Mouse (Mus musculus) kidney, embryonic 16.5 days (tissue): Measurements from ENCODE around the gene Bak1. TPM values are rescaled to one million over a fixed set of nuclear protein-coding genes. Genes with fewer than 3 reads are reported as not detected.
A peak's percentile ranks its signal among the peaks of the same experiment; 100 is the strongest.

Experiments
- ATAC-seq: fragments of 200-750 bp; cut with Nextera tagmentation; 2 replicates; pipeline ENCODE4 v1.8.0; 2017; ENCODE audit warnings: moderate TSS enrichment; ENCODE audit not compliant: low FRiP score, low TSS enrichment
- H3K27ac ChIP-seq: fragments of 300-500 bp; sonication (generic); 2 replicates; pipeline ENCODE4 v1.5.1; 2014; ENCODE audit warnings: low read length
- H3K27me3 ChIP-seq: fragments of 300-500 bp; sonication (generic); 2 replicates; pipeline ENCODE4 v1.6.1; 2014; ENCODE audit warnings: low read length, control low read depth, mixed read lengths; ENCODE audit not compliant: insufficient read depth
- H3K36me3 ChIP-seq: fragments of 300-500 bp; sonication (generic); 2 replicates; pipeline ENCODE4 v1.6.1; 2014; ENCODE audit warnings: low read length, control low read depth, mixed read lengths; ENCODE audit not compliant: insufficient read depth
- H3K4me1 ChIP-seq: fragments of 300-500 bp; sonication (generic); 2 replicates; pipeline ENCODE4 v1.6.1; 2014; ENCODE audit warnings: low read length, control low read depth, mixed read lengths; ENCODE audit not compliant: insufficient read depth
- H3K4me2 ChIP-seq: fragments of 300-500 bp; sonication (generic); replicated peaks from 2 replicates; pipeline ENCODE4 v1.6.1; 2014; ENCODE audit warnings: low read depth, low read length
- H3K4me3 ChIP-seq: fragments of 300-500 bp; sonication (generic); 2 replicates; pipeline ENCODE4 v1.5.1; 2014; ENCODE audit warnings: mild to moderate bottlenecking, low read length
- H3K9ac ChIP-seq: fragments of 300-500 bp; sonication (generic); replicated peaks from 2 replicates; pipeline ENCODE4 v1.6.1; 2014; ENCODE audit warnings: low read length
- H3K9me3 ChIP-seq: fragments of 300-500 bp; sonication (generic); 2 replicates; pipeline ENCODE4 v1.6.1; 2016; ENCODE audit warnings: low read length, control low read depth
- WGBS: fragments of 180-500 bp; shearing (Covaris S2); extraction: QIAGEN DNeasy Blood & Tissue Kit; methylation state at CpG from one replicate; pipeline ENCODE4 v1.1.7; 2014; 5-methylcytosine and 5-hydroxymethylcytosine counted together
- polyA plus RNA-seq: library from polyadenylated mRNA; unstranded; fragments of >200 nt; fragmentation: Nextera tagmentation; extraction: Ambion mirVana; gene quantifications from 2 replicates; pipeline ENCODE4 v1.2.1, GENCODE M21; 2015

Bak1 gene
- polyA plus RNA-seq, 1 experiment from 2014 or later = 7.4 TPM

DNA sequence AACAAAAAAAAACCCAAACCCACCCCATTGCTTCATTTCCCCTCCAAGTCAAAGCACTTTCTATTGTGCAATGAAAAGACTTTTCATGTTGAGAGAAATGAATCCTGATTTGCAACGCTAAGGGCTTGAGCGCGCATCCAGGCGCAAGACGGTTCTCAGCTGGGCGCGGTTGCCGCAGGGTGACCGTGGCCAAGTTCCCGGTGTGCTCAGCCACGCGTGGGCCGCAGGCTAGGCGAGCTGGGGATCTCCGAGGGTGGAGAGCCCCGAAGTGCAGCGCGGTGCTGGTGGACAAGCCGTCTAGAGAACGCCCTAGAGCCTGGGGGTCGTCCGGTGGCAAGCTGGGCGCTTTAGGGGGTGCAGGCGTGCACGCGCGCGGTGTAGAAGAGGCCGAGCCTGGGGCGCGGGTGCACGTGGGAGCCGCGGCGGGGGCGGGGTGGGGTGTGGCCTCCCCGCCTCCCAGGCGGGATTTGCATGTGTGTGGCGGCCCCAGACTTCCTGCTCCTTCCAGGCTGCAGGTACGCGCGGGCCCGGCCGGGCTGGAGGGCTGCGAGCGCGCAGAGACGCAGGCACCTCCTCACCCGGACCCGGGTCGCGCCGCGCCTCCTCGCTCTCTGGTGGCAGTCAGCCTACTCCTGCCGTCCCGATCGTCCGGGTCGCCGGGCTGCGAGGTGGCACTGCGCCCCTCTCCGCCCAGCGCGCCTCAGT is 28.2 kb upstream of the Bak1 start, which contains the start of gene Itpr3:
TSS of gene Itpr3 (plus strand) at position 493 of the 705 bp plus-strand sequence.
- peak; percentile 75 for ATAC-seq
- Histone ChIP-seq H3K4me3 (peak within 1 kb of the TSS; percentile 63), H3K9me3 (no peaks in the 10 kb centered on the region), H3K9ac (peak within 1 kb of the TSS; percentile 74), H3K27ac (peak within 1 kb of the TSS; percentile 91), H3K27me3 (no peaks in the 10 kb centered on the region), H3K4me1 (peaks cover 36% of the 10 kb centered on the region), H3K4me2 (peak within 1 kb of the TSS; percentile 81), H3K36me3 (no peaks in the 10 kb centered on the region)
- WGBS = 0% methylated on average over 51 of the region's 66 CpGs

DNA sequence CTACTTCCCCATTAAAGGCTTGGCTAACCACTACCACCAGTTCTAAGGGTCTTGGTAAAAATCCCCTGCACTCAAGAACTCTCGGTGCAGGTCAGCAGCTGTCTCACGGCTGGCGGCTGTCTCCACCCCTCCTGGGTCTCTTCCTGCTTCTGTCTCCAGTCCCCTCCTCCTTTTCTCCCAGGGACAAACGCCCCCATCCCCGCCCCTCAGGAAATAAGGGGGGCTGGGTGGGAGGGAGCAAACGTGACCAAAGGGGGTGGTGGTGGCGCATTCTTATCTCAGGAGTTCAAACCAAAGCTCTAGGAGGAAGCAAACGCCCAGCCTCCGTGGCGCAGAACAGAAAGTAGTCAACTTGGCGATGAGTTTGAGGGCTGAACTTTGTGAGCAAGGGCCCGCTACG is 27.4 kb upstream of the Bak1 start:
- peak overlapping the region; percentile 63 for H3K4me3 ChIP-seq
- no peaks in the 10 kb centered on the region for H3K36me3 ChIP-seq
- no peaks in the 10 kb centered on the region for H3K27me3 ChIP-seq
- peaks cover 42% of the 10 kb centered on the region for H3K4me1 ChIP-seq
- H3K4me2 ChIP-seq = peak overlapping the region; percentile 81
- H3K9me3 ChIP-seq = no peaks in the 10 kb centered on the region
- H3K9ac ChIP-seq = peak overlapping the region; percentile 74
- WGBS = under 1% methylated on average over 13 of the region's 13 CpGs
- peak; percentile 58 for ATAC-seq
- peak overlapping the region; percentile 91 for H3K27ac ChIP-seq

DNA sequence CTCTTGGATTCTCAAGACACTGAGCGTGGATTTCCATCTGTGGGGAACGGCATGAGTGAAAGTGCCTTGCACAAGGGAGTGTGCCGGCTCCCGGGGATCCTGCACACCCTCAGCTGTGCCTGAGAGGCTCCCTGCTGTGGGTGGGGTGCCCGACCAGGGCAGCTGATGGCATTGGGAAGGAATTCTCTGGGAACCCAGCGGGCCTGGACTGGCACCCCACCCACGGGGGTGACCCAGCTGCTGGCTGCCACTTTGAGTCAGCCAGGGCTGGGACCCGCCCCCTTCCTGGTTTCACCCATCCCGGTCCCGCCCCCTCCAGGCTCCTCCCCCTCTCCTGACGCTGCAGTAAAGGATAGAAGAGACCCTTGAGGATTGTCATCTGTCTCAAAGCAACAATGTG is 22.7 kb upstream of the Bak1 start:
- H3K9ac ChIP-seq = 0 out of 2 replicates have a peak overlapping the region, but pooled peaks have one; percentile 20
- H3K36me3 ChIP-seq = no peaks in the 10 kb centered on the region
- no peaks in the 10 kb centered on the region for H3K9me3 ChIP-seq
- no peak overlapping the region for H3K27ac ChIP-seq
- no peak overlapping the region for H3K4me3 ChIP-seq
- H3K4me1 ChIP-seq = peaks cover 27% of the 10 kb centered on the region
- no peaks in the 10 kb centered on the region for H3K27me3 ChIP-seq
- no peak for ATAC-seq
- peak overlapping the region; percentile 22 for H3K4me2 ChIP-seq
- WGBS = 31% methylated on average over 9 of the region's 11 CpGs

DNA sequence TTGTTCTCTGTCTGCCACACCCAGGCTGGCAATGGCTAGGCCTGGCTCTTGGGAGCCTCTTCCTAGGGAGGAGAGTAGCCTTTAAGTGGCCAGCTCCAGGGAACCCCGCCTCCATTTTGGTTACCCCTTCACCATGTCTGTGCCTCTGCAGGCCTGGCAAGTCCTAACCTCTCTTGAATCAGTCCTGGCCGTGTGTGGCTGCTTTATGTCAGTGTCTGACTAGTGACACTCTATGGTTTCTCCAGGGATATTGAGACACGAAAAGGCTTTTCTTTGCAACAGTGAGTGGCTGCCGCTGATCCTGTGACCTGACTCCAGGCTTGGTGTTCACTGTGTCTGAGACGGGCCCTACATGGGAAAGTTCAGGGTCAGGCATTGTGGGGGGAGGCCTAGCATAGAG is 22.0 kb upstream of the Bak1 start:
- no peak for ATAC-seq
- Histone ChIP-seq H3K27ac (no peak overlapping the region), H3K9ac (no peak overlapping the region), H3K27me3 (no peaks in the 10 kb centered on the region), H3K4me2 (no peak overlapping the region), H3K36me3 (no peaks in the 10 kb centered on the region), H3K9me3 (no peaks in the 10 kb centered on the region), H3K4me1 (peaks cover 25% of the 10 kb centered on the region), H3K4me3 (no peak overlapping the region)
- 66% methylated on average over 5 of the region's 5 CpGs for WGBS

DNA sequence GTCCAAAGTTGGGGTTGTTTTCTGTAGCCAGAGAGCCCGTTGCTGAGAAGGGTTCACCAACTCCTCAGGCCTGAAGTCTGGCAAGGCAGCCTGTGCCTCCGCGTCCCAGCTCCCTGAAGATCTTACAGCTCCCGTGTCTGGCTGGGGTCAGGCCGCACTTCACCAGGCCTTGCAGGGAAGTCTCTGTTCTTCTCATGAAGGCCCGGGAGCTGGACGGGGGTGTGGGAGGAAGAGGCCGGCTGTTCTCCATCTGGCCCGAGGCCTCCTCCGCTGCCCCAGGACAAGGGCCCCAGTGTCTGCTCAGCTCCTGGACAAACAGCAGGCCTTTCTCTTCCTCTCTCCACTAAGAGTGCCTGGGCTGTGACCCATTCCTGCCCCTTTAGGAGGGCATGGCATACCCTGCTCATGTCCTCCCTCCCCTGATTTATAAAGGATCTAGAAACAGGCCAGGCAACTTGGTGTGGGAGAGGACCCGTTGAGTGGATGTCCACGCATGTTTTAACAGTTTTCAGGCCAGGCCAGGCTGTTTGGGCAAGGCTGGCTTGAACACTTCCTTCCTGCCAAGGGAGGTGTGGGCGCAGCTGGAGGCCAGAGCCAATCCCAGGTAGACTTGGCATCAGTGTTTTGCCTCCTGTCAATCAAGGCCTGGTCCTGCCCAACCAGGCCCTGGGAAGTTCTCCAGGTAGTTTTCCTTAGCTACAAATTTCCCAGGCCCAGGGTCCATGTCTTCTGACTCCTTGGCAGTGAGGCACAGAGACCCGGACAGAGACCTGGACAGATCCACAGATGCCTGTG is 19.8 kb upstream of the Bak1 start:
- H3K4me1 ChIP-seq = peaks cover 23% of the 10 kb centered on the region
- H3K27ac ChIP-seq = peak overlapping the region; percentile 85
- H3K4me3 ChIP-seq = no peak overlapping the region
- no peak overlapping the region for H3K4me2 ChIP-seq
- H3K9me3 ChIP-seq = no peaks in the 10 kb centered on the region
- no peaks in the 10 kb centered on the region for H3K27me3 ChIP-seq
- 31% methylated on average over 14 of the region's 14 CpGs for WGBS
- ATAC-seq = peak; percentile 50
- no peaks in the 10 kb centered on the region for H3K36me3 ChIP-seq
- peak overlapping the region; percentile 51 for H3K9ac ChIP-seq

DNA sequence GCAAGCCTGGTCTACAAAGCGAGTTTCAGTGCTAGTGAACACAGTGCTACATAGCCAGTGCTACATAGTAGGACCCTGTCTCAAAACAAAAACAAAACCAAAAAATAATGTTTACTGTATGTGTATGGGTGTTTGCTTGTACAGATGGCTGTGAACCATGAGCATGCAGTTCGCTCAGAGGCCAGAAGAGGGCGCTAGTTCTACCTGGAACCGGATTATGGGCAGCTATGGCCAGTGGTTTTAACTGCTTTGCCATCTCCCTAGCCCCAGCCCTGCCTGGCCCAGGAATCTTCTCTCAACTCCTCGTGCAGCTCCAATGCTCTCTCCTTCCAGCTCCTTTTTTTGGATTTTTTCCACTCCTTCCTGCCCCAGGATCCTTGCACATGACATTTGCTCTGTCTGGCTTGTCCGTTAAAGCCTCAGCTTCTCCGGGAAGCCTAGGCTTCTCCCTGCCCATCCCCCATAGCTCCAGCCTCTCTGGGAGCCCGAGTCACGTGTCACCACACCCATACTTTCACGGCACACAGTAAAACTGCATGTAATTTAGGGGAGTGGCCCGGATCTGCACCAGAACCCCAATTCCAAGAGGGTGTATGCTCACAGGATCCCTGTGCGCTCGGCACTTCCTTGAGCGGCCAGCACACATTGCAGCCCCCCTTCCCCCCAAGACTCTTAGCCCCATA is 19.1 kb upstream of the Bak1 start:
- Histone ChIP-seq H3K9ac (peak overlapping the region; percentile 51), H3K9me3 (no peaks in the 10 kb centered on the region), H3K4me2 (no peak overlapping the region), H3K4me3 (no peak overlapping the region), H3K4me1 (peaks cover 27% of the 10 kb centered on the region), H3K36me3 (no peaks in the 10 kb centered on the region), H3K27ac (peak overlapping the region; percentile 85), H3K27me3 (no peaks in the 10 kb centered on the region)
- no peak for ATAC-seq
- WGBS = 76% methylated on average over 14 of the region's 14 CpGs

DNA sequence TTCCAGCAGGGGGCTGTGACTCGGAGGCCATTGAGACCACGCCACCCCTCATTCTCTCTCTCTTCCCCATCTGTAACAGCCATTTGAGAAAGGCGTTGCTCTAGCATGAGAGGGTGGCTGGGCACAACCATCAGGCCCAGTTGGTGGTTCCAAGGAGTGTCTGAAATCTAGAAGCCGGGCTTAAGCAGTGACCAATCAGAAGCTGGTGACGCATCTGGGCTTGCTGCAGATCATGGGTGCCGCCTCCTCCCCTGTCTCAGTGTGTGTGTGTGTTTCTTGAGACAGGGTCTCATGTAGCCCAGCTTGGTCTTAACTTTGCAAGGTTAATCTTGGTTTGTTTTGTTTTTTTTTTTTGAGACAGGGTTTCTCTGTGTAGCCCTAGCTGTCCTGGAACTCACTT is 16.4 kb upstream of the Bak1 start:
- ATAC-seq = no peak
- WGBS = 88% methylated on average over 6 of the region's 6 CpGs

DNA sequence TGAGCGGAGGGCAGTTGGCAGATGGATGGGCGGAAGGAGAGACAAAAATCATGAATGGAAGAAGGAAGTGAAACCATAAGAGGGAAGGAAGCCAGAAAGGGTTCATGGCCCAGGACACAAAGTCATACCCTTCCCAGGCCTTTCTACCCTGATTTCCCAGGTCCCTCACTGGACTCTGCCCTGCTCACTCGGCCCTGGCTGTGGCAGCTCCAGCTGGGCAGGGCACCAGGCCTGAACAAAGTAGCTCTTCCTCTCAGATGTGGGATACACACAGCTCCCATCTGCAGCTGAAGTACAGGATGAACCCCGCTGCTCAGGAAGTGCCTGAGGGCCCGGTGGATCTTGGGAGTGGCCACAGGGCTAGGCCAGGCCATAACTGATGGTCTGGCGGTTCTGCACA is 14.0 kb upstream of the Bak1 start:
- no peak for ATAC-seq
- H3K4me1 ChIP-seq = peaks cover 46% of the 10 kb centered on the region
- H3K9ac ChIP-seq = peak overlapping the region; percentile 32; the same call in 1 of the 2 replicates
- no peaks in the 10 kb centered on the region for H3K36me3 ChIP-seq
- no peak overlapping the region for H3K4me3 ChIP-seq
- no peaks in the 10 kb centered on the region for H3K27me3 ChIP-seq
- no peaks in the 10 kb centered on the region for H3K9me3 ChIP-seq
- 62% methylated on average over 5 of the region's 6 CpGs for WGBS
- H3K27ac ChIP-seq = peak overlapping the region; percentile 25; the same call in 1 of the 2 replicates
- no peak overlapping the region for H3K4me2 ChIP-seq

More for the DNA sequence above, 16.4 kb upstream of the Bak1 start:
- Histone ChIP-seq H3K4me2 (no peak overlapping the region), H3K9ac (no peak overlapping the region), H3K4me1 (peaks cover 36% of the 10 kb centered on the region), H3K4me3 (no peak overlapping the region), H3K9me3 (no peaks in the 10 kb centered on the region), H3K36me3 (no peaks in the 10 kb centered on the region), H3K27me3 (no peaks in the 10 kb centered on the region), H3K27ac (no peak overlapping the region)

DNA sequence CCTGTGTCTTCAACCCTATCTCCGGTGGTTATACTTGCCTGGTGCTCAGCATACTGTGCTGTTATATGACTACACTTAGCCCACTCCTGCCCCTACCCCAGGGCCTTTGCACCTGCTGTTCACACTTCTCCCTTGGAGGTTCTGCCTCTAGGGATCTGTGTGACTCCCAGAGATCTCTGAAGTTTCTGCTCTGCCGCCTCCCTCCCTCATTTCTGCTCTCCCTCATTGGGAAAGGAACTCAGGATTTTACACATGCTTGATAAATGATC is 12.9 kb upstream of the Bak1 start:
- no peak for ATAC-seq
- Histone ChIP-seq H3K9me3 (no peaks in the 10 kb centered on the region), H3K36me3 (no peaks in the 10 kb centered on the region), H3K27me3 (no peaks in the 10 kb centered on the region), H3K4me3 (no peak overlapping the region), H3K4me1 (peaks cover 50% of the 10 kb centered on the region), H3K27ac (peak overlapping the region; percentile 95), H3K4me2 (no peak overlapping the region), H3K9ac (no peak overlapping the region)
- WGBS = 80% methylated on average over 2 of the region's 2 CpGs
